Mouse (Mus musculus) MEL (cell line): ENCODE results near the gene Kcns1.

ENCODE experiments used
- CHD2 ChIP-seq: IDR thresholded peaks from 2 replicates; pipeline ENCODE4 v1.6.1; 2011; ENCODE audit warnings: low read length, improper control_type of control experiment
- CTCF ChIP-seq, 3 experiments: IDR thresholded peaks in 2 of 3; conservative IDR thresholded peaks in 1 of 3; 2 replicates each; pipeline ENCODE4 v1.5.1; 2011 to 2012; ENCODE audit warnings: low read length in 3 of 3, low read depth in 2 of 3, mild to moderate bottlenecking in 2 of 3, improper control_type of control experiment in 1 of 3, inconsistent platforms in 1 of 3, mixed read lengths in 1 of 3, moderate library complexity in 1 of 3; ENCODE audit not compliant: control insufficient read depth in 1 of 3, insufficient read depth in 1 of 3, poor library complexity in 1 of 3, severe bottlenecking in 1 of 3
- GATA1 ChIP-seq: IDR thresholded peaks from 2 replicates; pipeline ENCODE4 v1.6.1; 2011; ENCODE audit warnings: low read depth, low read length, improper control_type of control experiment
- MXI1 ChIP-seq: IDR thresholded peaks from 2 replicates; pipeline ENCODE4 v1.6.1; 2011; ENCODE audit warnings: mild to moderate bottlenecking, low read depth, low read length, improper control_type of control experiment
- POLR2AphosphoS5 ChIP-seq: IDR thresholded peaks from 2 replicates; pipeline ENCODE4 v1.6.1; 2012; ENCODE audit warnings: low read depth, borderline replicate concordance, mild to moderate bottlenecking, inconsistent platforms, low read length, moderate library complexity, mixed read lengths
- TBP ChIP-seq: IDR thresholded peaks from 2 replicates; pipeline ENCODE4 v1.8.0; 2011; ENCODE audit warnings: low read depth, low read length, improper control_type of control experiment
- TCF12 ChIP-seq: IDR thresholded peaks from 2 replicates; pipeline ENCODE4 v1.6.1; 2014; ENCODE audit warnings: low read depth, mild to moderate bottlenecking, inconsistent platforms, low read length, improper control_type of control experiment, moderate library complexity
- USF1 ChIP-seq: IDR thresholded peaks from 2 replicates; pipeline ENCODE4 v1.6.1; 2014; ENCODE audit warnings: low read depth, mild to moderate bottlenecking, inconsistent platforms, low read length, improper control_type of control experiment, moderate library complexity

DNA sequence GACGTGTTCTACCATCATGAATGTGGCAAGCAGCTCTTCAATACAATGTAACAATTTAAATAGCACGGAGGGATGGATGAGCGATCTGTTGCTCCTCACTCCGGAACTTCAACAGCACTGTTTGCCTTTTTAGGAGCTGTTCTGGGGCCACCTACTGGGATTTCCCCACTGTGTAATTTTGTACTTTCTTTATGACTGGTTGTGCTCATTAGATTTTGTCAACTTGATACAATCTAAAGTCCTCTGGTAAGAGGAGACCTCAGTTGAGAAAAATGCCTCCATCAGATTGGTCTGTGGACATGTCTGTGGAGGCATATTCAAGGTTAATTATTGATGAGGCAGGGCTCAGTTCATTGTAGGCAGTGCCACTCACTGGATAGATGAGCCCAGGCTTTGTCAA lies 40.0 kb upstream of the Kcns1 start:
- no peak for TF ChIP-seq POLR2AphosphoS5
- no peak for TF ChIP-seq USF1
- TF ChIP-seq MXI1: no peak
- TF ChIP-seq CTCF (IDR thresholded peaks at IDR 0.05 in 2 of 3, conservative IDR thresholded peaks at IDR 0.05 in 1 of 3; ENCODE audit: control insufficient read depth in 1 of 3, insufficient read depth in 1 of 3, low read depth in 2 of 3, low read length in 3 of 3, poor library complexity in 1 of 3, severe bottlenecking in 1 of 3): no peak
- no peak for TF ChIP-seq TCF12
- TF ChIP-seq TBP: no peak
- no peak for TF ChIP-seq CHD2
- no peak for TF ChIP-seq GATA1
